Mouse (Mus musculus): Measurements from ENCODE around the gene Cpn1.

- TF ChIP-seq CTCF (IDR thresholded peaks at IDR 0.05; ENCODE audit: control insufficient read depth, insufficient read depth, low read length): no peak
- no peak for TF ChIP-seq POLR2A (IDR thresholded peaks at IDR 0.05; ENCODE audit: borderline replicate concordance, control insufficient read depth, low read depth, low read length)
These were observed 73.4 kb downstream of the Cpn1 start for GRCm38 (mm10) chr19:43912775-43913486.
